Mouse (Mus musculus) MEL (cell line): Measurements from ENCODE around the gene Prnd. TPM values are rescaled to one million over a fixed set of nuclear protein-coding genes. Genes with fewer than 3 reads are reported as not detected.

Experiments used
- DNase-seq: peaks from one replicate; pipeline ENCODE4 v3.0.0; 2011; ENCODE audit warnings: low read depth, low spot score
- H3K27ac ChIP-seq: 2 replicates; pipeline ENCODE4 v1.5.1; 2012; ENCODE audit warnings: low read depth, mild to moderate bottlenecking, control low read depth, low read length, moderate library complexity; ENCODE audit not compliant: control insufficient read depth
- H3K27me3 ChIP-seq, 2 experiments: fragments of 150-350 bp in 1 of 2; sonication (generic) in 1 of 2; 2 replicates each; pipeline ENCODE4 v1.6.1; 2012; ENCODE audit warnings: low read length in 2 of 2, mild to moderate bottlenecking in 2 of 2, improper control_type of control experiment in 1 of 2, moderate library complexity in 1 of 2; ENCODE audit not compliant: insufficient read depth in 2 of 2, control insufficient read depth in 1 of 2
- H3K36me3 ChIP-seq, 2 experiments: 2 replicates each; pipeline ENCODE4 v1.6.1; 2012 to 2014; ENCODE audit warnings: low read length in 2 of 2, improper control_type of control experiment in 1 of 2, inconsistent platforms in 1 of 2, mild to moderate bottlenecking in 1 of 2; ENCODE audit not compliant: insufficient read depth in 2 of 2, control insufficient read depth in 1 of 2
- H3K4me1 ChIP-seq, 2 experiments: fragments of 150-350 bp in 1 of 2; sonication (generic) in 1 of 2; 2 replicates each; pipeline ENCODE4 v1.6.1; 2012; ENCODE audit warnings: low read length in 2 of 2, improper control_type of control experiment in 1 of 2, mild to moderate bottlenecking in 1 of 2; ENCODE audit not compliant: insufficient read depth in 2 of 2, control insufficient read depth in 1 of 2
- H3K4me3 ChIP-seq, 2 experiments: fragments of 150-350 bp in 1 of 2; sonication (generic) in 1 of 2; 2 replicates each; pipeline ENCODE4 v1.5.1; 2012; ENCODE audit warnings: low read depth in 2 of 2, low read length in 2 of 2, mild to moderate bottlenecking in 2 of 2, moderate library complexity in 2 of 2, control low read depth in 1 of 2, improper control_type of control experiment in 1 of 2; ENCODE audit not compliant: control insufficient read depth in 1 of 2, insufficient read depth in 1 of 2
- H3K79me2 ChIP-seq: 2 replicates; pipeline ENCODE4 v1.6.1; 2012; ENCODE audit warnings: mild to moderate bottlenecking, low read length, moderate library complexity; ENCODE audit not compliant: control insufficient read depth, poor library complexity, insufficient read depth
- H3K9ac ChIP-seq: 2 replicates; pipeline ENCODE4 v1.6.1; 2012; ENCODE audit warnings: low read depth, mild to moderate bottlenecking, control low read depth, low read length, moderate library complexity; ENCODE audit not compliant: control insufficient read depth, poor library complexity, severe bottlenecking
- H3K9me3 ChIP-seq: fragments of 150-350 bp; sonication (generic); replicated peaks from 2 replicates; pipeline ENCODE4 v1.6.1; 2012; ENCODE audit warnings: mild to moderate bottlenecking, low read length, improper control_type of control experiment, moderate library complexity; ENCODE audit not compliant: insufficient read depth
- CHD2 ChIP-seq: IDR thresholded peaks from 2 replicates; pipeline ENCODE4 v1.6.1; 2011; ENCODE audit warnings: low read length, improper control_type of control experiment
- ETS1 ChIP-seq: IDR thresholded peaks from 2 replicates; pipeline ENCODE4 v1.6.1; 2012; ENCODE audit warnings: low read depth, mild to moderate bottlenecking, inconsistent platforms, low read length, improper control_type of control experiment, moderate library complexity
- HCFC1 ChIP-seq: IDR thresholded peaks from 2 replicates; pipeline ENCODE4 v1.6.1; 2012; ENCODE audit warnings: low read depth, mild to moderate bottlenecking, inconsistent platforms, low read length, improper control_type of control experiment, moderate library complexity
- MAZ ChIP-seq: IDR thresholded peaks from 2 replicates; pipeline ENCODE4 v1.6.1; 2012; ENCODE audit warnings: low read depth, mild to moderate bottlenecking, inconsistent platforms, low read length, improper control_type of control experiment
- MYC ChIP-seq: IDR thresholded peaks from 2 replicates; pipeline ENCODE4 v1.6.1; 2011; ENCODE audit warnings: low read depth, mild to moderate bottlenecking, low read length, improper control_type of control experiment, moderate library complexity
- NRF1 ChIP-seq: IDR thresholded peaks from 2 replicates; pipeline ENCODE4 v1.6.1; 2014; ENCODE audit warnings: low read depth, mild to moderate bottlenecking, inconsistent platforms, low read length, improper control_type of control experiment, moderate library complexity; ENCODE audit not compliant: poor library complexity, insufficient read depth, severe bottlenecking
- POLR2A ChIP-seq, 2 experiments: IDR thresholded peaks; 2 replicates each; pipeline ENCODE4 v1.6.1; 2011 to 2012; ENCODE audit warnings: low read length in 2 of 2, mild to moderate bottlenecking in 2 of 2, control low read depth in 1 of 2, improper control_type of control experiment in 1 of 2, low read depth in 1 of 2, moderate library complexity in 1 of 2; ENCODE audit not compliant: control insufficient read depth in 1 of 2, insufficient read depth in 1 of 2, poor library complexity in 1 of 2
- RAD21 ChIP-seq: IDR thresholded peaks from 2 replicates; pipeline ENCODE4 v1.6.1; 2011; ENCODE audit warnings: mild to moderate bottlenecking, low read depth, low read length, improper control_type of control experiment
- SIN3A ChIP-seq: IDR thresholded peaks from 2 replicates; pipeline ENCODE4 v1.6.1; 2012; ENCODE audit warnings: low read length, improper control_type of control experiment, inconsistent platforms
- SMC3 ChIP-seq: IDR thresholded peaks from 2 replicates; pipeline ENCODE4 v1.6.1; 2011; ENCODE audit warnings: low read depth, low read length, improper control_type of control experiment
- TCF12 ChIP-seq: IDR thresholded peaks from 2 replicates; pipeline ENCODE4 v1.6.1; 2014; ENCODE audit warnings: low read depth, mild to moderate bottlenecking, inconsistent platforms, low read length, improper control_type of control experiment, moderate library complexity
- USF2 ChIP-seq, 2 experiments: IDR thresholded peaks; 2 replicates each; pipeline ENCODE4 v1.6.1; 2011 to 2012; ENCODE audit warnings: improper control_type of control experiment in 2 of 2, low read length in 2 of 2, borderline replicate concordance in 1 of 2, inconsistent platforms in 1 of 2, low read depth in 1 of 2, mild to moderate bottlenecking in 1 of 2; ENCODE audit not compliant: insufficient read depth in 1 of 2
- ZC3H11A ChIP-seq: IDR thresholded peaks from 2 replicates; pipeline ENCODE4 v1.6.1; 2012; ENCODE audit warnings: low read depth, mild to moderate bottlenecking, inconsistent platforms, low read length, improper control_type of control experiment
- ZKSCAN1 ChIP-seq: IDR thresholded peaks from 2 replicates; pipeline ENCODE4 v1.6.1; 2012; ENCODE audit warnings: low read depth, mild to moderate bottlenecking, inconsistent platforms, low read length, improper control_type of control experiment, moderate library complexity
- polyA plus RNA-seq, 2 experiments: library from polyadenylated mRNA; stranded (reverse) in 1 of 2; unstranded in 1 of 2; fragments of >175 nt in 1 of 2; fragments of >200 nt in 1 of 2; gene quantifications; 2 replicates each; pipeline versions ENCODE4 v1.2.1 to v1.2.4; 2012; ENCODE audit warnings: low replicate concordance in 2 of 2, low read depth in 1 of 2; ENCODE audit not compliant: insufficient read length in 2 of 2, insufficient read depth in 1 of 2, missing spikeins in 1 of 2
- total RNA-seq: library from RNA; depleted of rRNA; stranded (reverse); fragments of 300-350 nt; gene quantifications from 2 replicates; pipeline ENCODE4 v1.2.3, GENCODE M21; 2012

Prnd gene
- total and polyA plus RNA-seq, 3 experiments, result 0.06 TPM; not detected in 2

DNA sequence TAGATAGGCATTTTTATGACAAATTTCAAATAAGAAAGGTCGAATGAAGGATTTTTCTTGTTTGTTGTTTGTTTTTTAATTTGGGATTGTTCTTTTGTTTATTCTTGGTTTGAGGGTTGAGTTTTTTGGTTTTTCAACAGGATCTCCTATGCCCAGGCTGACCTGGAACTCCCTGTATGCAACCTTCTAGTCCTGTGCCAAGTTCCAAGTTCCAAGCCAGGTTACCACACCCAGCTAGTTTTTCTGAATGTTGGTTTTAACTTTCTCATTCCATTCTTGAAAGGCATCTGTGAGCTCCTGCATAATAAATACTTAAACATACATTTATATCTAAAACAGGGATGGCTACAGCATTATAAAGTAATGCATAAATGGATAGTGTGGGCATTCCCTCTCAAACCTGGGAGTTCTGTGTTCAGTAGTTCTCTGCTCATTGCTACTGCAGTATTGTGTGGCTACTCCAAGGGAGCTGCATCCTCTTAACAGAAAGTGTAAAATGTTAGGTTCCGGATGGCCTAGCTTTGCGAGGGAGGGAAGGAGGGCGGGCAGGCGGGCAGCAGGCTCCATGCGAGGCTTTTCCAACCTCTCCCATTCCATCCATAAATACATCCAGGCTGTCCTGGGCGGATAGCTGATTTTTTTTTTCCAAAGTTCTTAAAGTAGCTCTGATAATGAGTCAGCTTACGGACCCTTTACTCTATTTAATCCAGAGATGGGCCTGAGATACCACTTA, 38.0 kb upstream of the Prnd start:
- H3K4me3 ChIP-seq, result no peak overlapping the region
- no peak for TF ChIP-seq ETS1
- TF ChIP-seq USF2 (IDR thresholded peaks at IDR 0.05; ENCODE audit: borderline replicate concordance in 1 of 2, insufficient read depth in 1 of 2, low read depth in 1 of 2, low read length in 2 of 2), result no peak
- no peak for TF ChIP-seq ZC3H11A
- TF ChIP-seq HCFC1, result no peak
- TF ChIP-seq RAD21, result no peak
- TF ChIP-seq CHD2, result no peak
- no peak for TF ChIP-seq NRF1
- no peak for TF ChIP-seq TCF12
- TF ChIP-seq ZKSCAN1, result no peak
- TF ChIP-seq SMC3, result no peak
- TF ChIP-seq MYC, result no peak
- TF ChIP-seq MAZ, result no peak
- TF ChIP-seq, all 39 proteins: peak for 0
- H3K9me3 ChIP-seq, result no peaks in the 10 kb centered on the region
- no peak for DNase-seq
- no peaks in the 10 kb centered on the region; the same call in 1 of the 2 replicates for H3K79me2 ChIP-seq
- H3K4me1 ChIP-seq, result peaks cover 7 to 16% of the 10 kb centered on the region in 2 experiments; a peak in 2 of 4 replicates
- peaks cover under 1 to 2% of the 10 kb centered on the region in 2 experiments for H3K36me3 ChIP-seq
- no peak overlapping the region for H3K27ac ChIP-seq
- no peaks in the 10 kb centered on the region for H3K27me3 ChIP-seq
- no peak overlapping the region for H3K9ac ChIP-seq

DNA sequence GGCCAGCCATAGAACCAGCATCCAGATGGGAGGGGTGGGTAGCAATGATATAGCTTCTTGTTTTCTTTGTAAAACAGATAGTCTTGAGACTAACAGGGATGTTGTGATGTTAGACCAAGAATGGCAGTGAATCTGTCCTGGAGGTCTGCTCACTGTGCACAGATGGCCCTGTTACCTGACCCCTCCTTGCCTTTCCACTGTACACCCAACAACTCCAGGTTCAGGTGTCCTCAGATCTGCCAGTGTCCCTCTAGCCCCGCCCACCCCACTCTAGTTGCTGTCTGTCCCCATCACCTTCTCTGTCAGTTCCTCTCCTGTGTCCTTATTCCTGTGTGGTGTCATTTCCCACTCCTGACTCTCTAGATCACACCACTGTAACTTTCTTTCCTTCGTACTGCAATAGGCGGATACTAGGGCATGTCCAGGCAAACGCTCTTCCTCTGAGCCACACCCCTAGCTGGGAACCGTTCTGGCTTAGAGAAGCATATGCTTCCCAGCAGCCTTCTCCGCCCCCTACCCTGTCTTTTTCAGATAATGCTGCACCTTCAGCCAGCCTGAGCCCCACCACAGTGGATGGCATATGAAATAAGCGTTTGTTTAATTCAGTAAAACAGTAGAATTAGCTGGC, 18.3 kb upstream of the Prnd start:
- no peak for DNase-seq
- no peak overlapping the region for H3K9ac ChIP-seq
- H3K36me3 ChIP-seq, result no peaks in the 10 kb centered on the region
- TF ChIP-seq NRF1, result no peak
- no peak for TF ChIP-seq SIN3A
- TF ChIP-seq POLR2A (IDR thresholded peaks at IDR 0.05; ENCODE audit: control insufficient read depth in 1 of 2, insufficient read depth in 1 of 2, low read depth in 1 of 2, low read length in 2 of 2, poor library complexity in 1 of 2), result no peak
- H3K27me3 ChIP-seq, result no peaks in the 10 kb centered on the region
- H3K27ac ChIP-seq, result no peak overlapping the region
- H3K9me3 ChIP-seq, result no peaks in the 10 kb centered on the region
- no peaks in the 10 kb centered on the region for H3K79me2 ChIP-seq
- H3K4me3 ChIP-seq, result no peak overlapping the region
- no peaks in the 10 kb centered on the region for H3K4me1 ChIP-seq
